Mouse (Mus musculus) retina, adult 2 months (tissue): ENCODE data around the gene Emc7.

ENCODE experiments used
- DNase-seq: peaks from one replicate; pipeline ENCODE4 v3.0.0-alpha.2; 2012; ENCODE audit warnings: low read depth, low spot score

Emc7 gene

GRCm38 (mm10) chr2:112520526-112521482, 66.0 kb downstream of the Emc7 start:
- no peak for DNase-seq
